8 mouse cellular contexts compared by ENCODE assay signal in the genomic region with DNA sequence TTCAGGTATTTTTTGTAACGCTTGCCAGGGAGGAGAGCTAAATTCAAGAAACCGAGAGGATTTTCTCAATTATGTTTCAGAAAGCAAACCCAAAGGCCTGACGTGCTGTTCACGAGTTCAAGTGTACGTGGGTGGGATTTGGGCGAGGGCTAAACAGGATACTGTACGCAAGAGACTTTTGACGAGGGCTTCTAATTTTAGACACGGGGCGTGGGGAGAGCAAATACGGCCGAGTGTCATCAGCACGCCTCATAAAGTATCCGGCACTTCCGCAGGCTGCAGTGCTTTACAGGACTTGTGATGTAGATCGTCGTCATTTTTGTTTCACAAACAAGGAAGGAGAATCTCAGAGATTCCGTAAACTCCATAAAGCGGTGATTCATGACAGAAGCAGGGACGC.
DNase-seq lines count a peak whose midpoint lies in the region; ATAC-seq and TF ChIP-seq lines count a peak whose summit lies in the region.
"Had no signal": no experiment of that assay in that cellular context is flagged by ENCODE, and none has a peak within 500 bp of the region (broad histone marks: within the 10 kb centered on the region; RNA-seq: fewer than 3 reads in every experiment).

No protein-coding gene starts in this region.

- H3K4me1 ChIP-seq in cortical plate, adult 2 months (ENCODE audit: control insufficient read depth, insufficient read depth, low read length), result no peaks in the 10 kb centered on the region; the same call in 1 of the 2 replicates
- H3K4me1 ChIP-seq in hindbrain, embryonic 16.5 days (ENCODE audit: control insufficient read depth, insufficient read depth, low read depth, low read length), result no peaks in the 10 kb centered on the region
- H3K4me1 ChIP-seq in midbrain, embryonic 16.5 days (ENCODE audit: control insufficient read depth, insufficient read depth, low read length), result peaks cover 6% of the 10 kb centered on the region; the same call in 1 of the 2 replicates
- H3K4me1 ChIP-seq: liver, embryonic 15.5 days had no signal

- H3K36me3 ChIP-seq in hindbrain, embryonic 16.5 days (ENCODE audit: control insufficient read depth, insufficient read depth, low read length), result no peaks in the 10 kb centered on the region
- H3K36me3 ChIP-seq in midbrain, embryonic 16.5 days (ENCODE audit: control insufficient read depth, insufficient read depth, low read length), result no peaks in the 10 kb centered on the region
- H3K36me3 ChIP-seq: liver, embryonic 15.5 days had no signal

- H3K9me3 ChIP-seq in hindbrain, embryonic 16.5 days (ENCODE audit: control insufficient read depth, low read length), result no peaks in the 10 kb centered on the region
- no peaks in the 10 kb centered on the region for H3K9me3 ChIP-seq in midbrain, embryonic 16.5 days (replicated peaks; ENCODE audit: control insufficient read depth, low read length, poor library complexity, severe bottlenecking)
- H3K9me3 ChIP-seq: liver, embryonic 15.5 days had no signal

- DNase-seq in kidney, adult 9 months, result peak; percentile 6
- DNase-seq in kidney, adult 8-10 months, result no peak
- DNase-seq in thymus, adult 18-20 months, result no peak

- no peak for TF ChIP-seq POLR2A in cortical plate, adult 2 months (IDR thresholded peaks at IDR 0.05; ENCODE audit: extremely low read depth, insufficient read depth, low read length)

- H3K27ac ChIP-seq in cortical plate, adult 2 months (ENCODE audit: insufficient read depth, low read length), result peak overlapping the region; percentile 52
- peak overlapping the region; percentile 66 for H3K27ac ChIP-seq in hindbrain, embryonic 16.5 days (ENCODE audit: low read depth, low read length)
- H3K27ac ChIP-seq in midbrain, embryonic 16.5 days (ENCODE audit: low read length), result peak overlapping the region; percentile 70
- H3K27ac ChIP-seq: liver, embryonic 15.5 days had no signal

- H3K27me3 ChIP-seq in hindbrain, embryonic 16.5 days (replicated peaks; ENCODE audit: control insufficient read depth, insufficient read depth, low read length), result no peaks in the 10 kb centered on the region
- H3K27me3 ChIP-seq in midbrain, embryonic 16.5 days (ENCODE audit: control insufficient read depth, insufficient read depth, low read depth, low read length), result no peaks in the 10 kb centered on the region
- H3K27me3 ChIP-seq: liver, embryonic 15.5 days had no signal

- TF ChIP-seq CTCF in cortical plate, adult 2 months (IDR thresholded peaks at IDR 0.05; ENCODE audit: extremely low read depth, insufficient read depth, low read length), result no peak

- H3K4me3 ChIP-seq in cortical plate, adult 2 months (ENCODE audit: insufficient read depth, low read length), result peak overlapping the region; percentile 18
- no peak overlapping the region for H3K4me3 ChIP-seq in hindbrain, embryonic 16.5 days (ENCODE audit: low read length)
- no peak overlapping the region for H3K4me3 ChIP-seq in midbrain, embryonic 16.5 days (ENCODE audit: low read depth, low read length)
- H3K4me3 ChIP-seq: liver, embryonic 15.5 days had no signal

- H3K9ac ChIP-seq in hindbrain, embryonic 16.5 days (ENCODE audit: low read depth, low read length), result no peak overlapping the region
- no peak overlapping the region for H3K9ac ChIP-seq in midbrain, embryonic 16.5 days (ENCODE audit: low read depth, low read length)
- H3K9ac ChIP-seq: liver, embryonic 15.5 days had no signal

- peak overlapping the region; percentile 1; the same call in 1 of the 2 replicates for H3K4me2 ChIP-seq in hindbrain, embryonic 16.5 days (ENCODE audit: low read length)
- no peak overlapping the region for H3K4me2 ChIP-seq in midbrain, embryonic 16.5 days (ENCODE audit: low read length)
- H3K4me2 ChIP-seq: liver, embryonic 15.5 days had no signal

- no peak for ATAC-seq in hindbrain, embryonic 16.5 days
- ATAC-seq in midbrain, embryonic 16.5 days, result no peak
- ATAC-seq in megakaryocyte-erythroid progenitor cell, adult 5-6 weeks (replicated peaks; ENCODE audit: low FRiP score, low TSS enrichment, poor library complexity, severe bottlenecking), result no peak

- 78% methylated on average over 20 of the region's 20 CpGs for WGBS in hindbrain, embryonic 16.5 days
- 86% methylated on average over 20 of the region's 20 CpGs for WGBS in midbrain, embryonic 16.5 days
